Mouse (Mus musculus): ENCODE data around the gene Iqgap1. TPM values are rescaled to one million over a fixed set of nuclear protein-coding genes. Genes with fewer than 3 reads are reported as not detected.
A peak's percentile ranks its signal among the peaks of the same experiment; 100 is the strongest.

Gene Iqgap1
- total and polyA plus RNA-seq, 3 experiments, result 20.6 to 87.9 (median 58.8) TPM

DNA sequence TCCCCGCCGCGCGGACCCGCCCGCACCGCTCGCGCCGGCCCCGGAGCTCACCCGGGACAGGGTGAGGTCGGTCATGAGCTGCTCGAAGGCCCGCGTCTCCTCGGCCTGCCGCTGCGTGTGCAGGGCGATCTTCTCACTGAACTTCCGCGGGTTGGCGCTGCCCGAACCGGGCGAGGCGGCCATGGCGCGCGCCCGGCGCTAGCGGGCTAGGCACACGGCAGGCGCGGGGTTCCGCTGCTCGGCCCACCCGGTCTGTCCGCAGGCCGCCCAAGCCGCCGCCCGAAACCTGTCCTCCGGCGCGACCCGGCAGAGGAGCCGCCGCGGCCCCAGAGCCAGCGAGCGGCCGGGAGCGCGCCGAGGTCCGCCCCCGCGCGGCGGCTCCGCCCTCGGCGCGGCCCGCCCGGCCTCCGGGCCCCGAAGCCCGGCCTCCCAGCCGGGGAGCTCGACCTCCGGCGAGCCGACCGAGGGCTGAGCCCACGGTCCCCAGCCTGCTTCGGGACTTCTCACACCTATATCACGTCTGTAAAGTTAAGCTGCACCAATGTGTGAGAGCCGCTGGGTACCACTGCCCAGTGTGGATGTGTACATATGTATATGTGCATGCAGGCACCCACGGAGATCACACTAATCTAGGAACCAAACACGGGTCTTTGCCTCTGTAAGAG lies 137.1 kb downstream of the Iqgap1 start, which contains the start of gene Crtc3 (continued):
- no peak for TF ChIP-seq MXI1 (IDR thresholded peaks at IDR 0.05; ENCODE audit: low read depth, low read length)
- no peak for TF ChIP-seq ZNF384 (IDR thresholded peaks at IDR 0.05; ENCODE audit: low read depth, low read length)
- TF ChIP-seq MAZ (IDR thresholded peaks at IDR 0.05; ENCODE audit: low read depth, low read length), result no peak
- TF ChIP-seq MYC (IDR thresholded peaks at IDR 0.05; ENCODE audit: low read depth, low read length), result no peak

DNA sequence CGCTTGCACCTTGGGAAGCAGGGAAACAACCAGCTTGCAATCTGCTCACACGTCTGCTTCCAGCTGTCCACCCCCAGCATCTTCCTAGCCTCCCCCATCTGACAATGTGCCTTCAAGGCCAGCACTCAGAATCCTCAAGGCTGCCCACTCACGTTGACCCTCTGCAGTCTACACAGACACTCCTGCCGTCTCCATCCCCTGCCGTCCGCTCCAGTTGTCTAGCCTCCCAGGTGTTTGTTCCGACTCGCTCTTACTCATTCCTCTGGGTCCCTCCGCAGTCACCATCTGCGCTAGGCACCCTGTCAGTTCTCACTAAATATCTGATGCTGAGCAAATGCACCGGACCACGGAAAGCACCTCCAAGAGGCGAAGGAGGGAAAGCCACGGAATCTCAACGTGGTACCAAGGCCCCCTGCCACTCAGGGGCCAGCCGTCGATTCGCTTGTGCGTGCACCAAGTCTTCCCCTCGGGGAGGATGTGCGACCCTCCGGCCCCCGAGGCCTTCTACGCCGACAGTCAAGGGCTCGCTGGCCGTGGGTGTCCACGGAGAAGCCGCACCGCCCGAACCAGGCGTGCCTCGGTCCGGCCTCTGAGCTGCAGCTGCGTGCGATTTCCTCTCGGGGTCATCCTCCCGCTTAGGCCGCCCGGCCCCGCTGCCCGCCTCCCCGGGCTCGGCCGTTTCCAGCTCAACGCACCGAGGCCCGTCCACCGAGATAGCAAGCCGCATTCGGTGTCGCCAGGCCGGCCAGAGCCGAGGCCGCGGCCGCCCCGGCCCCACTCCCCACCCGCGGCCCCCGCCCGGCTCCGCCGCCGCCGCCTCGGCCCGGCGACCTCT lies 137.8 kb downstream of the Iqgap1 start:
- no peaks in the 10 kb centered on the region for H3K27me3 ChIP-seq (ENCODE audit: control insufficient read depth in 1 of 2, insufficient read depth in 2 of 2, low read length in 2 of 2)
- TF ChIP-seq TAL1 (IDR thresholded peaks at IDR 0.05; ENCODE audit: low read length) (no peak), NRF1 (IDR thresholded peaks at IDR 0.05; ENCODE audit: insufficient read depth, low read depth, low read length, poor library complexity, severe bottlenecking) (no peak), EP300 (IDR thresholded peaks at IDR 0.05; ENCODE audit: low read depth in 1 of 2, low read length in 2 of 2) (no peak), MAFK (IDR thresholded peaks at IDR 0.05; ENCODE audit: borderline replicate concordance, low read depth, low read length) (no peak), MAX (IDR thresholded peaks at IDR 0.05; ENCODE audit: low read length) (no peak), CHD1 (IDR thresholded peaks at IDR 0.05; ENCODE audit: low read depth, low read length) (no peak), MXI1 (IDR thresholded peaks at IDR 0.05; ENCODE audit: low read depth, low read length) (peak; percentile 45), SIN3A (IDR thresholded peaks at IDR 0.05; ENCODE audit: low read length) (peak; percentile 22; the same call in 1 of the 2 replicates), UBTF (IDR thresholded peaks at IDR 0.05; ENCODE audit: borderline replicate concordance, insufficient read depth, low read depth, low read length) (0 out of 2 replicates have a peak, but pooled peaks have one; percentile 21), ZC3H11A (IDR thresholded peaks at IDR 0.05; ENCODE audit: low read depth, low read length) (no peak)
- peak overlapping the region; percentile 89 to 99 for H3K4me3 ChIP-seq (ENCODE audit: control insufficient read depth in 1 of 2, insufficient read depth in 1 of 2, low read depth in 2 of 2, low read length in 2 of 2)
- no peak overlapping the region; the same call in 1 of the 2 replicates for H3K27ac ChIP-seq (ENCODE audit: control insufficient read depth, low read depth, low read length)
- H3K9me3 ChIP-seq (replicated peaks; ENCODE audit: insufficient read depth, low read length), result no peaks in the 10 kb centered on the region
- peaks cover 10% of the 10 kb centered on the region for H3K79me2 ChIP-seq (ENCODE audit: control insufficient read depth, insufficient read depth, low read length, poor library complexity)
- peaks cover 0 to 18% of the 10 kb centered on the region in 2 experiments; a peak in 2 of 4 replicates for H3K36me3 ChIP-seq (ENCODE audit: control insufficient read depth in 1 of 2, insufficient read depth in 2 of 2, low read length in 2 of 2)
- peak; percentile 67 for DNase-seq (ENCODE audit: low read depth, low spot score)
- H3K4me1 ChIP-seq (ENCODE audit: control insufficient read depth in 1 of 2, insufficient read depth in 2 of 2, low read length in 2 of 2), result peaks cover 8 to 21% of the 10 kb centered on the region in 2 experiments
- H3K9ac ChIP-seq (ENCODE audit: control insufficient read depth, low read depth, low read length, poor library complexity, severe bottlenecking), result peak overlapping the region; percentile 86

DNA sequence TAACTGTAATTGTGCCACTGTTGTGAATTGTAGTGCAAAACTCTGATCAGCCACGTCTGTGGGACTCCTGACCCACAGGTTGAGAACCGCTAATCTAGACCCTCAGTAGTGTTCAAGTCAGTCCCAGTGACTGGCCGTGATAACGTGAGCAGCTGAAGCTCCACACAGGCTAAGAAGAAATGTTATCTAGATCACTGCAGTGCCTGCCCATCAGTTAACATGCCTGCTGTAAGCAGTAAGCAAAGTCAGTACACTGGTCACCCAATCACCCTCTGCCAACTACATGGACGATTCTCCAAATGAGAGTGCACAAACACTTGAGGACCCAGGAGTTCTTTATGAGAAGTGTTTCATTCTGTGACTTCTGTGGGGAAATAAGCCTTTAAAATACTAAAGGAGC lies 140.1 kb downstream of the Iqgap1 start:
- Histone ChIP-seq H3K9ac (ENCODE audit: control insufficient read depth, low read depth, low read length, poor library complexity, severe bottlenecking) (no peak overlapping the region), H3K27me3 (ENCODE audit: control insufficient read depth in 1 of 2, insufficient read depth in 2 of 2, low read length in 2 of 2) (no peaks in the 10 kb centered on the region), H3K4me3 (ENCODE audit: control insufficient read depth in 1 of 2, insufficient read depth in 1 of 2, low read depth in 2 of 2, low read length in 2 of 2) (no peak overlapping the region), H3K36me3 (ENCODE audit: control insufficient read depth in 1 of 2, insufficient read depth in 2 of 2, low read length in 2 of 2) (peaks cover 0 to 18% of the 10 kb centered on the region in 2 experiments; a peak in 2 of 4 replicates), H3K27ac (ENCODE audit: control insufficient read depth, low read depth, low read length) (no peak overlapping the region), H3K4me1 (ENCODE audit: control insufficient read depth in 1 of 2, insufficient read depth in 2 of 2, low read length in 2 of 2) (peaks cover 8 to 21% of the 10 kb centered on the region in 2 experiments), H3K79me2 (ENCODE audit: control insufficient read depth, insufficient read depth, low read length, poor library complexity) (peaks cover 10% of the 10 kb centered on the region), H3K9me3 (replicated peaks; ENCODE audit: insufficient read depth, low read length) (no peaks in the 10 kb centered on the region)
- DNase-seq (ENCODE audit: low read depth, low spot score), result peak; percentile 47
- TF ChIP-seq RCOR1 (IDR thresholded peaks at IDR 0.05; ENCODE audit: low read depth, low read length) (peak; percentile 59; the same call in 1 of the 2 replicates), CHD1 (IDR thresholded peaks at IDR 0.05; ENCODE audit: low read depth, low read length) (no peak), SIN3A (IDR thresholded peaks at IDR 0.05; ENCODE audit: low read length) (0 out of 2 replicates have a peak, but pooled peaks have one; percentile 22), TAL1 (IDR thresholded peaks at IDR 0.05; ENCODE audit: low read length) (0 out of 2 replicates have a peak, but pooled peaks have one; percentile 12), EP300 (IDR thresholded peaks at IDR 0.05; ENCODE audit: low read depth in 1 of 2, low read length in 2 of 2) (peak; percentile 59), TCF12 (IDR thresholded peaks at IDR 0.05; ENCODE audit: low read depth, low read length) (peak; percentile 32; the same call in 1 of the 2 replicates), TBP (IDR thresholded peaks at IDR 0.05; ENCODE audit: low read depth, low read length) (peak; percentile 76), GATA1 (IDR thresholded peaks at IDR 0.05; ENCODE audit: low read depth, low read length) (peak; percentile 88), ETS1 (IDR thresholded peaks at IDR 0.05; ENCODE audit: low read depth, low read length) (peak; percentile 72), ZC3H11A (IDR thresholded peaks at IDR 0.05; ENCODE audit: low read depth, low read length) (no peak), ZNF384 (IDR thresholded peaks at IDR 0.05; ENCODE audit: low read depth, low read length) (no peak), CHD2 (IDR thresholded peaks at IDR 0.05; ENCODE audit: low read length) (no peak), USF1 (IDR thresholded peaks at IDR 0.05; ENCODE audit: low read depth, low read length) (no peak), USF2 (IDR thresholded peaks at IDR 0.05; ENCODE audit: borderline replicate concordance in 1 of 2, insufficient read depth in 1 of 2, low read depth in 1 of 2, low read length in 2 of 2) (no peak)

Data from MEL (cell line).